Mouse (Mus musculus) cerebellum, adult (tissue): ENCODE results near the gene Lmcd1.

Source experiments
- ATAC-seq: cut with Nextera tagmentation; 2 replicates; pipeline ENCODE4 v1.9.2; 2017; ENCODE audit warnings: mild to moderate bottlenecking, moderate library complexity, mixed read lengths; ENCODE audit not compliant: insufficient number of reproducible peaks, low FRiP score, low TSS enrichment

Gene Lmcd1

GRCm38 (mm10) chr6:112281935-112282334, 8.4 kb downstream of the Lmcd1 start:
- ATAC-seq = no peak

GRCm38 (mm10) chr6:112284087-112284486, 10.5 kb downstream of the Lmcd1 start:
- no peak for ATAC-seq

GRCm38 (mm10) chr6:112287671-112288070, 14.1 kb downstream of the Lmcd1 start:
- no peak for ATAC-seq

GRCm38 (mm10) chr6:112288271-112288670, 14.7 kb downstream of the Lmcd1 start:
- ATAC-seq = no peak

GRCm38 (mm10) chr6:112291146-112291545, 17.6 kb downstream of the Lmcd1 start:
- ATAC-seq = no peak

- ATAC-seq = no peak
Measured at GRCm38 (mm10) chr6:112293320-112293719, 19.8 kb downstream of the Lmcd1 start.

- no peak for ATAC-seq
Measured at GRCm38 (mm10) chr6:112295269-112295668, 21.7 kb downstream of the Lmcd1 start.

GRCm38 (mm10) chr6:112300146-112300545, 26.6 kb downstream of the Lmcd1 start:
- no peak for ATAC-seq

- ATAC-seq = no peak
Measured at GRCm38 (mm10) chr6:112300633-112301032, 27.1 kb downstream of the Lmcd1 start.

GRCm38 (mm10) chr6:112302248-112302647, 28.7 kb downstream of the Lmcd1 start:
- ATAC-seq = no peak

GRCm38 (mm10) chr6:112302814-112303383, 29.3 kb downstream of the Lmcd1 start:
- no peak for ATAC-seq

GRCm38 (mm10) chr6:112304751-112305150, 31.2 kb downstream of the Lmcd1 start:
- no peak for ATAC-seq

- no peak for ATAC-seq
Measured at GRCm38 (mm10) chr6:112309330-112309938, 35.9 kb downstream of the Lmcd1 start.

GRCm38 (mm10) chr6:112311385-112311784, 37.8 kb downstream of the Lmcd1 start:
- no peak for ATAC-seq

- ATAC-seq = no peak
Measured at GRCm38 (mm10) chr6:112319449-112319848, 45.9 kb downstream of the Lmcd1 start.

- ATAC-seq = no peak
Measured at GRCm38 (mm10) chr6:112320679-112321078, 47.1 kb downstream of the Lmcd1 start.

GRCm38 (mm10) chr6:112322916-112323315, 49.4 kb downstream of the Lmcd1 start:
- ATAC-seq = no peak

GRCm38 (mm10) chr6:112325213-112325612, 51.7 kb downstream of the Lmcd1 start:
- ATAC-seq = no peak

GRCm38 (mm10) chr6:112327793-112328192, 54.2 kb downstream of the Lmcd1 start:
- no peak for ATAC-seq

- no peak for ATAC-seq
Measured at GRCm38 (mm10) chr6:112330520-112331222, 57.1 kb downstream of the Lmcd1 start.

GRCm38 (mm10) chr6:112331223-112331598, 57.7 kb downstream of the Lmcd1 start:
- ATAC-seq = no peak

- ATAC-seq = no peak
Measured at GRCm38 (mm10) chr6:112333930-112334329, 60.4 kb downstream of the Lmcd1 start.
